Mouse (Mus musculus) cerebellum, adult 2 months (tissue): ENCODE results near the gene Camp.

ENCODE experiments used
- CTCF ChIP-seq: fragments of 200-500 bp; IDR thresholded peaks from 2 replicates; pipeline ENCODE4 v1.5.1; 2011; ENCODE audit warnings: low read depth, mild to moderate bottlenecking, control low read depth, low read length, moderate library complexity, borderline replicate concordance; ENCODE audit not compliant: insufficient read depth
- POLR2A ChIP-seq: fragments of 200-500 bp; IDR thresholded peaks from 2 replicates; pipeline ENCODE4 v1.6.1; 2011; ENCODE audit warnings: low read length, control low read depth, borderline replicate concordance; ENCODE audit not compliant: insufficient read depth

DNA sequence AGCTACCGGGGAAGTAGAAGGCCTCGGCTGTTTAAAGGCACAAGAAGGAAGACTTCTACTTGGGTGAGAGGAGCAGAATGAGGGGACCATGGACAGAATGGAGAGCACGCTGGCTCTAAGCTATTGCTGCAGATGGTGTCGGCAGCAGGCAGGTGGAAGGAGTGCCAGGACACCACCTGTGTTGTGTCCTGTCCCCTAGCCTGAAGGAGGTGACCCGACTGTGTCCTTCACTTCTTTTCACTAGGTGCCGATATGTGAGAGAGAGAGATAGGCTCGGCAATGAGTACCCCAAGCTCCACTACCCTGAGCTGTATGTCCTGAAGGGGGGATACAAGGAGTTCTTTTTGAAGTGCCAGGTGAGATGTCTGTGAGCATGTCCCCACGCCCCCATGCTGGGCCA lies 42.1 kb upstream of the Camp start:
- TF ChIP-seq CTCF (no peak), POLR2A (no peak)
